ENCODE assay signal across 17 mouse cellular contexts in genomic region chr17:46605987-46606386, GRCm38 (mm10). TPM values are rescaled to one million over a fixed set of nuclear protein-coding genes. Genes with fewer than 3 reads are reported as not detected.
DNase-seq lines count a peak whose midpoint lies in the region; ATAC-seq and TF ChIP-seq lines count a peak whose summit lies in the region.
"Had no signal": no experiment of that assay in that cellular context is flagged by ENCODE, and none has a peak within 500 bp of the region (broad histone marks: within the 10 kb centered on the region; RNA-seq: fewer than 3 reads in every experiment).

No protein-coding gene starts in this region.

- no peak overlapping the region for H3K4me2 ChIP-seq in hindbrain, embryonic 13.5 days
- H3K4me2 ChIP-seq in hindbrain, postnatal 0 days (ENCODE audit: low read depth, low read length), result no peak overlapping the region
- H3K4me2 ChIP-seq in lung, embryonic 15.5 days, result no peak overlapping the region
- H3K4me2 ChIP-seq: forebrain, embryonic 15.5 days; heart, embryonic 11.5 days; stomach, embryonic 15.5 days had no signal

- no peak overlapping the region for H3K9ac ChIP-seq in hindbrain, embryonic 13.5 days
- H3K9ac ChIP-seq in hindbrain, postnatal 0 days (replicated peaks; ENCODE audit: low read length), result no peak overlapping the region
- H3K9ac ChIP-seq in lung, embryonic 15.5 days, result no peak overlapping the region
- H3K9ac ChIP-seq: forebrain, embryonic 15.5 days; stomach, embryonic 15.5 days had no signal

- no peak overlapping the region for H3K4me3 ChIP-seq in hindbrain, embryonic 13.5 days
- no peak overlapping the region for H3K4me3 ChIP-seq in hindbrain, postnatal 0 days (ENCODE audit: low read length)
- H3K4me3 ChIP-seq in lung, embryonic 15.5 days, result no peak overlapping the region
- H3K4me3 ChIP-seq: forebrain, embryonic 15.5 days; stomach, embryonic 15.5 days had no signal

- H3K27ac ChIP-seq in hindbrain, embryonic 13.5 days, result peak overlapping the region; percentile 46; the same call in 1 of the 2 replicates
- H3K27ac ChIP-seq in hindbrain, postnatal 0 days, result no peak overlapping the region
- H3K27ac ChIP-seq in lung, embryonic 15.5 days, result peak overlapping the region; percentile 17; the same call in 1 of the 2 replicates
- H3K27ac ChIP-seq: forebrain, embryonic 15.5 days; stomach, embryonic 15.5 days had no signal

- DNase-seq in hindbrain, postnatal 0 days (ENCODE audit: low spot score), result no peak
- DNase-seq in lung, postnatal 36 days, result no peak
- peak; percentile 31 to 56 for DNase-seq in right cerebral cortex, adult 2 months (ENCODE audit: low spot score in 2 of 2)
- no peak for DNase-seq in right cerebral cortex, postnatal 25 days
- DNase-seq in telencephalon, adult 2 months (ENCODE audit: low read depth, low spot score), result peak; percentile 64
- DNase-seq in cerebellum, postnatal 36 days, result no peak
- DNase-seq: adrenal gland, adult 8-10 months; cerebellum, adult 18-20 months; gastrocnemius, postnatal 25 days; kidney, postnatal 10 days; layer of hippocampus, adult 9-11 months; thymus, postnatal 14 days had no signal

- no peak for ATAC-seq in hindbrain, embryonic 13.5 days (ENCODE audit: low FRiP score)
- ATAC-seq in hindbrain, postnatal 0 days, result no peak
- peak; percentile 56; the same call in 1 of the 2 replicates for ATAC-seq in lung, embryonic 15.5 days (ENCODE audit: borderline replicate concordance, extremely low read depth, low FRiP score, low TSS enrichment)
- ATAC-seq: forebrain, embryonic 15.5 days had no signal

- H3K27me3 ChIP-seq in hindbrain, embryonic 13.5 days, result no peaks in the 10 kb centered on the region
- no peaks in the 10 kb centered on the region for H3K27me3 ChIP-seq in hindbrain, postnatal 0 days (ENCODE audit: insufficient read depth, low read length)
- H3K27me3 ChIP-seq in lung, embryonic 15.5 days, result no peaks in the 10 kb centered on the region
- H3K27me3 ChIP-seq: forebrain, embryonic 15.5 days; stomach, embryonic 15.5 days had no signal

- WGBS in hindbrain, embryonic 13.5 days, result 72% methylated on average over 12 of the region's 12 CpGs
- WGBS in hindbrain, postnatal 0 days, result 71% methylated on average over 12 of the region's 12 CpGs
- WGBS in lung, embryonic 15.5 days, result 64% methylated on average over 12 of the region's 12 CpGs

- no peaks in the 10 kb centered on the region for H3K9me3 ChIP-seq in hindbrain, embryonic 13.5 days
- H3K9me3 ChIP-seq in hindbrain, postnatal 0 days (ENCODE audit: low read length), result no peaks in the 10 kb centered on the region
- no peaks in the 10 kb centered on the region for H3K9me3 ChIP-seq in lung, embryonic 15.5 days
- H3K9me3 ChIP-seq: forebrain, embryonic 15.5 days; stomach, embryonic 15.5 days had no signal

- H3K4me1 ChIP-seq in hindbrain, embryonic 13.5 days (replicated peaks), result peaks cover 33% of the 10 kb centered on the region
- no peaks in the 10 kb centered on the region for H3K4me1 ChIP-seq in hindbrain, postnatal 0 days (ENCODE audit: insufficient read depth, low read length)
- H3K4me1 ChIP-seq in lung, embryonic 15.5 days, result peaks cover 45% of the 10 kb centered on the region

- TF ChIP-seq CTCF in hindbrain, postnatal 0 days (IDR thresholded peaks at IDR 0.05; ENCODE audit: low read depth), result no peak

- no peaks in the 10 kb centered on the region for H3K36me3 ChIP-seq in hindbrain, embryonic 13.5 days
- H3K36me3 ChIP-seq in hindbrain, postnatal 0 days (ENCODE audit: insufficient read depth, low read length), result no peaks in the 10 kb centered on the region
- H3K36me3 ChIP-seq in lung, embryonic 15.5 days, result no peaks in the 10 kb centered on the region
- H3K36me3 ChIP-seq: forebrain, embryonic 15.5 days; stomach, embryonic 15.5 days had no signal

RNA-seq across cellular contexts. Expression of gene Ptk7, which starts 23.3 kb away (rescaled TPM):
- polyA plus RNA-seq in hindbrain, embryonic 13.5 days (2015; fragmentation: Nextera tagmentation; extraction: Ambion mirVana), result 39.9 and 40.7 TPM in 2 replicates
- 77.6 and 79.3 TPM in 2 replicates for total RNA-seq in hindbrain, postnatal 0 days (2014; rRNA removed)
- polyA plus RNA-seq in hindbrain, postnatal 0 days (2015; fragmentation: Nextera tagmentation; extraction: Ambion mirVana), result 24.5 and 25.1 TPM in 2 replicates
- 134 and 142 TPM in 2 replicates for polyA plus RNA-seq in lung, embryonic 15.5 days (2015; fragmentation: Nextera tagmentation; extraction: Ambion mirVana)

RNA-seq across cellular contexts. Expression of gene Klc4, which starts 39.8 kb away (rescaled TPM):
- polyA plus RNA-seq in hindbrain, embryonic 13.5 days (2015; fragmentation: Nextera tagmentation; extraction: Ambion mirVana), result 45.1 and 45.9 TPM in 2 replicates
- 25.1 and 32.1 TPM in 2 replicates for total RNA-seq in hindbrain, postnatal 0 days (2014; rRNA removed)
- 23.0 and 24.0 TPM in 2 replicates for polyA plus RNA-seq in hindbrain, postnatal 0 days (2015; fragmentation: Nextera tagmentation; extraction: Ambion mirVana)
- polyA plus RNA-seq in lung, embryonic 15.5 days (2015; fragmentation: Nextera tagmentation; extraction: Ambion mirVana), result 24.9 and 25.8 TPM in 2 replicates

RNA-seq across cellular contexts. Expression of gene Mrpl2, which starts 40.0 kb away (rescaled TPM):
- polyA plus RNA-seq in hindbrain, embryonic 13.5 days (2015; fragmentation: Nextera tagmentation; extraction: Ambion mirVana), result 73.5 and 75.6 TPM in 2 replicates
- total RNA-seq in hindbrain, postnatal 0 days (2014; rRNA removed), result 55.4 and 67.2 TPM in 2 replicates
- 90.2 and 95.5 TPM in 2 replicates for polyA plus RNA-seq in hindbrain, postnatal 0 days (2015; fragmentation: Nextera tagmentation; extraction: Ambion mirVana)
- 106 TPM in 2 replicates for polyA plus RNA-seq in lung, embryonic 15.5 days (2015; fragmentation: Nextera tagmentation; extraction: Ambion mirVana)

RNA-seq across cellular contexts. Expression of gene Cul7, which starts 44.1 kb away (rescaled TPM):
- polyA plus RNA-seq in hindbrain, embryonic 13.5 days (2015; fragmentation: Nextera tagmentation; extraction: Ambion mirVana), result 40.0 and 41.2 TPM in 2 replicates
- total RNA-seq in hindbrain, postnatal 0 days (2014; rRNA removed), result 92.2 and 108 TPM in 2 replicates
- polyA plus RNA-seq in hindbrain, postnatal 0 days (2015; fragmentation: Nextera tagmentation; extraction: Ambion mirVana), result 24.9 and 26.8 TPM in 2 replicates
- polyA plus RNA-seq in lung, embryonic 15.5 days (2015; fragmentation: Nextera tagmentation; extraction: Ambion mirVana), result 48.2 and 49.5 TPM in 2 replicates

RNA-seq across cellular contexts. Expression of gene Srf, which starts 50.0 kb away (rescaled TPM):
- 4.6 and 4.8 TPM in 2 replicates for polyA plus RNA-seq in hindbrain, embryonic 13.5 days (2015; fragmentation: Nextera tagmentation; extraction: Ambion mirVana)
- 67.0 and 67.3 TPM in 2 replicates for total RNA-seq in hindbrain, postnatal 0 days (2014; rRNA removed)
- 3.0 and 3.8 TPM in 2 replicates for polyA plus RNA-seq in hindbrain, postnatal 0 days (2015; fragmentation: Nextera tagmentation; extraction: Ambion mirVana)
- 10.4 and 10.7 TPM in 2 replicates for polyA plus RNA-seq in lung, embryonic 15.5 days (2015; fragmentation: Nextera tagmentation; extraction: Ambion mirVana)

Comparison
In these comparisons a context has a peak if more than half of its experiments do, and no peak if none do; other contexts are left out.
1. DNase-seq: peak in right cerebral cortex, adult 2 months (2 of 2) and telencephalon, adult 2 months (single experiment); none in hindbrain, postnatal 0 days (single experiment), lung, postnatal 36 days (single experiment), right cerebral cortex, postnatal 25 days (single experiment) and cerebellum, postnatal 36 days (0 of 2).